Mouse (Mus musculus): ENCODE results near the gene Nme2. TPM values are rescaled to one million over a fixed set of nuclear protein-coding genes. Genes with fewer than 3 reads are reported as not detected.

Nme2 gene
- polyA plus RNA-seq (2014; fragmentation: Illumina TruSeq; extraction: RNeasy Lipid Tissue Mini Kit (QIAGEN cat#74804); ENCODE audit: low read depth, low replicate concordance) = 124 TPM

DNA sequence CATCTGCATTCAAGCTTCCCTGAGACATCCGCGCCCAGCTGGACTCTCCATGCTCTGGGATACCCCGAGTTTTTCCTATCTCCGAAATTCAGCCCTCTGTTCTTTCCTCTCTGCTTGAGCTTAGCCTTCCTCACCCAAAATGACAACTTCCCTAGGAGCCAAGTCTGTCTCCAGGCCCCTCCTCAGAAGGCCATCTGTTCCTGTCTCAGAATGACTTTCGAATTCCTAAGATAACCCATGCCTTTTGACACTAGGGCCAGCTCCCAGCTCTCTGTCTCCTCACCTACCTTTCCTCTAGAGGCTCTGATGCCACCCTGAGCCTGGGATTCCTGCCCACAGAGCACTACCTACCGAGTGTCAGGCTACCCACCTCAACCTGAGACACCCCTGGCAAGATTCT is at the start of gene Nme2:
Gene Nme2, minus strand, starts transcription at position 101 of the 400 bp plus-strand sequence.

GRCm38 (mm10) chr11:93995720-93996305 is 39.8 kb upstream of the Nme2 start, which contains the start of gene Spag9:
Gene Spag9 (plus strand): TSS chr11:93996091.

GRCm38 (mm10) chr11:93968005-93968847 is 12.2 kb upstream of the Nme2 start, which contains the start of the genes Gm20390 and Nme1:
Gene Gm20390 (minus strand): TSS chr11:93968293.
Gene Nme1 (minus strand): TSS chr11:93968521.

Other genes with a start within 250 kb of the Nme2 start
- 66.1 TPM for gene Utp18, start 70.5 kb downstream of the Nme2 start, polyA plus RNA-seq (2014; fragmentation: Illumina TruSeq; extraction: RNeasy Lipid Tissue Mini Kit (QIAGEN cat#74804); ENCODE audit: low read depth, low replicate concordance)
- 50.9 TPM for gene Mbtd1, start 70.4 kb downstream of the Nme2 start, polyA plus RNA-seq (2014; fragmentation: Illumina TruSeq; extraction: RNeasy Lipid Tissue Mini Kit (QIAGEN cat#74804); ENCODE audit: low read depth, low replicate concordance)
- gene Gm20390, start 12.0 kb upstream of the Nme2 start, polyA plus RNA-seq (2014; fragmentation: Illumina TruSeq; extraction: RNeasy Lipid Tissue Mini Kit (QIAGEN cat#74804); ENCODE audit: low read depth, low replicate concordance) = not detected
- 16.6 TPM for gene Nme1, start 12.3 kb upstream of the Nme2 start, polyA plus RNA-seq (2014; fragmentation: Illumina TruSeq; extraction: RNeasy Lipid Tissue Mini Kit (QIAGEN cat#74804); ENCODE audit: low read depth, low replicate concordance)
- 158 TPM for gene Spag9, start 39.8 kb upstream of the Nme2 start, polyA plus RNA-seq (2014; fragmentation: Illumina TruSeq; extraction: RNeasy Lipid Tissue Mini Kit (QIAGEN cat#74804); ENCODE audit: low read depth, low replicate concordance)

Data from adrenal gland, adult 10 weeks (tissue).